Mouse (Mus musculus): ENCODE results near the gene Rpn2. TPM values are rescaled to one million over a fixed set of nuclear protein-coding genes. Genes with fewer than 3 reads are reported as not detected.
A peak's percentile ranks its signal among the peaks of the same experiment; 100 is the strongest.

Gene Rpn2
- polyA plus RNA-seq, 1 experiment: 95.1 TPM

DNA sequence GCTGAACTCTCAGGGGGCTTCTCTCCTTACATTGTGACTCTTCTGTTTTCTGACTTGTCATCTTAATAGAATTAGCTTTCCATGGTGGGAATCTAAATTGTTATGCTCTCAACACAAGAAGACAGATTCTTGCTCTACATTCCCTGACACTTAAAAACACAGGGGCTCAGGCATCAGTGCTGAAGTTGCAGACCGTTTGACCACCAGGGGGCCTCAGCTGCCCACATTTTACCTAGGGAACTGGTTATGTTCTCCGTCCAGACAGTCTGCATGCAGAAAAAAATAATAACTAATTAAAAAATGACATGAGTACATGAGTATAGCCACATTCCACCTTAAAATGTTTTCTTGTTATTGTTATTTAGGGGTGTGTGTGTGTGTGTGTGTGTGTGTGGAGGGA is 13.3 kb downstream of the Rpn2 start:
- 24% methylated on average over 2 of the region's 2 CpGs for WGBS
- H3K27ac ChIP-seq (ENCODE audit: insufficient read depth, low read length): no peak overlapping the region
- TF ChIP-seq POLR2A (IDR thresholded peaks at IDR 0.05; ENCODE audit: low read depth, low read length) (no peak), CTCF (IDR thresholded peaks at IDR 0.05; ENCODE audit: extremely low read depth, insufficient read depth, insufficient read length, insufficient replicate concordance) (peak; percentile 59; the same call in 1 of the 2 replicates)
- peaks cover 23% of the 10 kb centered on the region for H3K36me3 ChIP-seq (ENCODE audit: control insufficient read depth, insufficient read depth, low read length)
- peak; percentile 19 to 63 for DNase-seq (ENCODE audit: low read depth in 1 of 2, low spot score in 2 of 2)
- no peaks in the 10 kb centered on the region for H3K4me1 ChIP-seq (ENCODE audit: control insufficient read depth, insufficient read depth, insufficient read length)
- H3K27me3 ChIP-seq (ENCODE audit: control insufficient read depth, insufficient read depth, low read length): no peaks in the 10 kb centered on the region
- no peak overlapping the region for H3K4me3 ChIP-seq (ENCODE audit: extremely low read depth, insufficient read depth, insufficient read length)

DNA sequence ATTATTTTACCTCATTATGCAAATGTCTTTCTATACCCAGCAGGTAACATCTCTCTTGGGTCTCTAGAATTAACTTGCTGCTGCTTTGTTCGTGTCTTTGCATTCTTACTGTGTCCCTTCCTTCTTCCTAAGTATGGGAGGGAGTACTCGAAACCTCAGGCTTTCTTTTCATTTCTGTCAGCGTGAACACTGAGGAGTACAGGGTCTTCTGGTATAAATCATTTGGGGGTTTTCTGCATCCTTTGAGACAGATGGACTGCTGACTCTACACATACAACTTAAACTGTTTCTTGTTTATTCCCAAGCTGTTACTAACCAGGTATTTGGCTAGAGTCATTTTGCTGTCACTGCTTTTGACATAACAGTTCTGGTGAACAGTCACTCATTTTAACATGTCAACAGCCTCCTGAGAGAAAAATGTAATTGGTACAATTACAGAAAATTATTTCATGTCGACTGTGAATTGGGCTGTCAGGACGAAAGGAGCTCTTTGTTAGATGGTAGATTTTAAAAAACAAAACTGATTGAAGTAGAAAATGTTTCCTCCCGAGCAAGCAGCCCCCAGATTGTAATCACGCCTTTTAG is 17.4 kb downstream of the Rpn2 start:
- Histone ChIP-seq H3K27ac (ENCODE audit: insufficient read depth, low read length) (no peak overlapping the region), H3K27me3 (ENCODE audit: control insufficient read depth, insufficient read depth, low read length) (no peaks in the 10 kb centered on the region), H3K4me3 (ENCODE audit: extremely low read depth, insufficient read depth, insufficient read length) (no peak overlapping the region), H3K4me1 (ENCODE audit: control insufficient read depth, insufficient read depth, insufficient read length) (no peaks in the 10 kb centered on the region), H3K36me3 (ENCODE audit: control insufficient read depth, insufficient read depth, low read length) (peaks cover 40% of the 10 kb centered on the region)
- no peak for TF ChIP-seq CTCF (IDR thresholded peaks at IDR 0.05; ENCODE audit: extremely low read depth, insufficient read depth, insufficient read length, insufficient replicate concordance)
- no peak for TF ChIP-seq POLR2A (IDR thresholded peaks at IDR 0.05; ENCODE audit: low read depth, low read length)
- no peak for DNase-seq (ENCODE audit: low read depth in 1 of 2, low spot score in 2 of 2)
- 90% methylated on average over 7 of the region's 7 CpGs for WGBS

DNA sequence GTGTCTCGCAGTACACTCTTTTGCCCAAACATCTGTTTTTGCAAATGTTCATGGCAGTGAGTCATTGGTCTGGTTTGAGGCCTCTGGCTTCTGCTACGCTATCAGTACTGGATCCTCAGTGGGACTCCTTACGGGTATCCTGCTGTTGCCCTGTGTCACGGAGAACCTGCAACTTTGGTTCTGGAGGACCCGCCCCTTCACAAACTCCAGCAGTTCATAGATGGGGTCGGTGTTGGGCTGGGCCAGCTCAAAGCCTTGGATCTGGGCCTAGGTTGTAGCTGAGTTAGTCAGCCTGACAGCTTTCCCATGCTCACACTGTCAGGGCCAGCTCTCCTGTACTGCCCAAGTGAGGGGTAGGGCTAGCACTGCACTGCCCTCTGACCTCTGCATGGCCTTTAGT is 21.2 kb downstream of the Rpn2 start:
- H3K27me3 ChIP-seq (ENCODE audit: control insufficient read depth, insufficient read depth, low read length): no peaks in the 10 kb centered on the region
- no peak overlapping the region for H3K4me3 ChIP-seq (ENCODE audit: extremely low read depth, insufficient read depth, insufficient read length)
- DNase-seq (ENCODE audit: low read depth in 1 of 2, low spot score in 2 of 2): no peak
- H3K27ac ChIP-seq (ENCODE audit: insufficient read depth, low read length): no peak overlapping the region
- peaks cover 45% of the 10 kb centered on the region for H3K36me3 ChIP-seq (ENCODE audit: control insufficient read depth, insufficient read depth, low read length)
- WGBS: 96% methylated on average over 6 of the region's 6 CpGs
- TF ChIP-seq POLR2A (IDR thresholded peaks at IDR 0.05; ENCODE audit: low read depth, low read length) (no peak), CTCF (IDR thresholded peaks at IDR 0.05; ENCODE audit: extremely low read depth, insufficient read depth, insufficient read length, insufficient replicate concordance) (no peak)
- no peaks in the 10 kb centered on the region for H3K4me1 ChIP-seq (ENCODE audit: control insufficient read depth, insufficient read depth, insufficient read length)

DNA sequence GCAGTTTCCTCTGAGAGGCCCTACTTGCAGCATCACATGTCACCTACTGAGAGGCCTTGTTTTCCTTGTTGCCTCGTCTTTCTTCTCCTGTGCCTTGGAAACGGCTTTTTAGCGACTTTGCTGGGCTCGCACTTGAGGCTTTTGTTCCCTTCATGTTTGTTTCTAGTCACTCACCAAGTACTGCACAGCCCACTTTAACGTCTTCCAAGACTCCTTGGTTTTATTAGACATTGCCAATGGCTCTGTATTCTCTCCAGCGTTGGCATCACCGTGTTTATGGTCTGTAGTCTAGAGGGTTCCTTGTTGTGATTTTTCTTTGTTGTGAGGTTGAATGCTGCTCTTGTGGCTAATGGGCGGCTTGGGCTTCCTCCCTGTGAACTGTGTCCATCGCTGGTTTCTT is 24.3 kb downstream of the Rpn2 start:
- no peak overlapping the region for H3K27ac ChIP-seq (ENCODE audit: insufficient read depth, low read length)
- no peak overlapping the region for H3K4me3 ChIP-seq (ENCODE audit: extremely low read depth, insufficient read depth, insufficient read length)
- no peaks in the 10 kb centered on the region for H3K27me3 ChIP-seq (ENCODE audit: control insufficient read depth, insufficient read depth, low read length)
- WGBS: 92% methylated on average over 9 of the region's 9 CpGs
- TF ChIP-seq CTCF (IDR thresholded peaks at IDR 0.05; ENCODE audit: extremely low read depth, insufficient read depth, insufficient read length, insufficient replicate concordance) (no peak), POLR2A (IDR thresholded peaks at IDR 0.05; ENCODE audit: low read depth, low read length) (no peak)
- H3K36me3 ChIP-seq (ENCODE audit: control insufficient read depth, insufficient read depth, low read length): peaks cover 42% of the 10 kb centered on the region
- DNase-seq (ENCODE audit: low read depth in 1 of 2, low spot score in 2 of 2): no peak
- H3K4me1 ChIP-seq (ENCODE audit: control insufficient read depth, insufficient read depth, insufficient read length): no peaks in the 10 kb centered on the region

- DNase-seq (ENCODE audit: low read depth in 1 of 2, low spot score in 2 of 2): no peak
- Histone ChIP-seq H3K4me3 (ENCODE audit: extremely low read depth, insufficient read depth, insufficient read length) (no peak overlapping the region), H3K27ac (ENCODE audit: insufficient read depth, low read length) (no peak overlapping the region), H3K27me3 (ENCODE audit: control insufficient read depth, insufficient read depth, low read length) (no peaks in the 10 kb centered on the region), H3K36me3 (ENCODE audit: control insufficient read depth, insufficient read depth, low read length) (peaks cover 34% of the 10 kb centered on the region), H3K4me1 (ENCODE audit: control insufficient read depth, insufficient read depth, insufficient read length) (no peaks in the 10 kb centered on the region)
- WGBS: 92% methylated on average over 7 of the region's 7 CpGs
- TF ChIP-seq POLR2A (IDR thresholded peaks at IDR 0.05; ENCODE audit: low read depth, low read length) (no peak), CTCF (IDR thresholded peaks at IDR 0.05; ENCODE audit: extremely low read depth, insufficient read depth, insufficient read length, insufficient replicate concordance) (no peak)
Measured at GRCm38 (mm10) chr2:157306091-157307032, 27.5 kb downstream of the Rpn2 start.

DNA sequence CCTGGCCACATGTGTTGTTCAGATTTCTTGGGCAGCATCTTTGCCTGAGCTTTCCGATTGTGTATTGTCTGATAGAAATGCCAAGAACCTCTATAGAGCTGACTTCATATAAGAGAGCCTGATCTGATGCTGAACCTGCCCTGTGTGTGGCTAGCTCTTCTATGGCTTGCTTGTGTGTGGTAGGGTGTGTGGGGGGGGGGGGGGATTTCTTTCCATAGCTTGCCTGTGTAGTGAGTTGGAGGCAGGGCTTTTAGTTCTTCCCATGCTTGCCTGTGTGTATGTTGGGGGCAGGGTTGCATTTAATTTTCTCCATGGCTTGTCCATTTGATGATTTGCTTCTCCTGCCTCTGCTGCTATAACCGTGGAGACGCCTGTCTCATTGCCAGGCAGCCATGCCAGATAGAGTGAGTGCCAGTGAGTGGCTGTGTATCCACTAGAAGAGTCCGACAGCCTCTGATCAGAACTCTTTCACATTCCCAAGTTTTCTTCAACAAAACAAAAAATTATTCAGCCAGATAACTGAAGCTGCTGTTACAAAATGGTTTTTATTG is 29.0 kb downstream of the Rpn2 start:
- Histone ChIP-seq H3K27ac (ENCODE audit: insufficient read depth, low read length) (no peak overlapping the region), H3K4me1 (ENCODE audit: control insufficient read depth, insufficient read depth, insufficient read length) (no peaks in the 10 kb centered on the region), H3K27me3 (ENCODE audit: control insufficient read depth, insufficient read depth, low read length) (no peaks in the 10 kb centered on the region), H3K36me3 (ENCODE audit: control insufficient read depth, insufficient read depth, low read length) (peaks cover 34% of the 10 kb centered on the region), H3K4me3 (ENCODE audit: extremely low read depth, insufficient read depth, insufficient read length) (no peak overlapping the region)
- no peak for DNase-seq (ENCODE audit: low read depth in 1 of 2, low spot score in 2 of 2)
- WGBS: 95% methylated on average over 4 of the region's 4 CpGs
- no peak for TF ChIP-seq POLR2A (IDR thresholded peaks at IDR 0.05; ENCODE audit: low read depth, low read length)
- TF ChIP-seq CTCF (IDR thresholded peaks at IDR 0.05; ENCODE audit: extremely low read depth, insufficient read depth, insufficient read length, insufficient replicate concordance): no peak

All from spleen, adult 2 months (tissue).